Mouse (Mus musculus) intestine, embryonic 14.5 days (tissue): ENCODE results near the gene Srsf5. TPM values are rescaled to one million over a fixed set of nuclear protein-coding genes. Genes with fewer than 3 reads are reported as not detected.

Experiments used
- ATAC-seq: fragments of 200-750 bp; cut with Nextera tagmentation; replicated peaks from 2 replicates; pipeline ENCODE4 v1.8.0; 2017; ENCODE audit warnings: low read depth, moderate number of reproducible peaks, moderate TSS enrichment, moderate library complexity; ENCODE audit not compliant: low FRiP score, low TSS enrichment
- DNase-seq: peaks from one replicate; pipeline ENCODE4 v3.0.0-alpha.2; 2018; ENCODE audit warnings: low spot score
- H3K27ac ChIP-seq: fragments of 300-500 bp; sonication (generic); 2 replicates; pipeline ENCODE4 v1.5.1; 2014; ENCODE audit warnings: low read depth, mild to moderate bottlenecking, control low read depth
- H3K27me3 ChIP-seq: fragments of 300-500 bp; sonication (generic); replicated peaks from 2 replicates; pipeline ENCODE4 v1.6.1; 2014; ENCODE audit warnings: low read length, control low read depth; ENCODE audit not compliant: control insufficient read depth, insufficient read depth
- H3K36me3 ChIP-seq: fragments of 300-500 bp; sonication (generic); 2 replicates; pipeline ENCODE4 v1.6.1; 2014; ENCODE audit warnings: low read length, control low read depth; ENCODE audit not compliant: control insufficient read depth, insufficient read depth
- H3K4me1 ChIP-seq: fragments of 300-500 bp; sonication (generic); replicated peaks from 2 replicates; pipeline ENCODE4 v1.6.1; 2014; ENCODE audit warnings: low read length, control low read depth, mixed read lengths; ENCODE audit not compliant: control insufficient read depth, insufficient read depth
- H3K4me2 ChIP-seq: fragments of 300-500 bp; sonication (generic); 2 replicates; pipeline ENCODE4 v1.6.1; 2014; ENCODE audit warnings: low read length
- H3K4me3 ChIP-seq: fragments of 300-500 bp; sonication (generic); 2 replicates; pipeline ENCODE4 v1.5.1; 2014; ENCODE audit warnings: low read depth, low read length, control low read depth, mixed read lengths
- H3K9ac ChIP-seq: fragments of 300-500 bp; sonication (generic); 2 replicates; pipeline ENCODE4 v1.6.1; 2014; ENCODE audit warnings: mild to moderate bottlenecking, low read length
- H3K9me3 ChIP-seq: fragments of 300-500 bp; sonication (generic); 2 replicates; pipeline ENCODE4 v1.6.1; 2016; ENCODE audit warnings: low read length, control low read depth; ENCODE audit not compliant: control insufficient read depth
- WGBS: fragments of 180-500 bp; shearing (Covaris S2); extraction: QIAGEN DNeasy Blood & Tissue Kit; methylation state at CpG from one replicate; pipeline ENCODE4 v1.1.7; 2014; 5-methylcytosine and 5-hydroxymethylcytosine counted together
- polyA plus RNA-seq: library from polyadenylated mRNA; unstranded; fragments of >200 nt; fragmentation: Nextera tagmentation; extraction: Ambion mirVana; gene quantifications from 2 replicates; pipeline ENCODE4 v1.2.1, GENCODE M21; 2014

Srsf5 gene
- polyA plus RNA-seq, 1 experiment from 2014 or later, result 350 TPM

GRCm38 (mm10) chr12:80993773-80994172 is 48.5 kb downstream of the Srsf5 start:
- Histone ChIP-seq H3K36me3 (no peaks in the 10 kb centered on the region), H3K4me1 (no peaks in the 10 kb centered on the region), H3K27me3 (0 out of 2 replicates have a peak, but pooled peaks cover 6% of the 10 kb centered on the region), H3K4me3 (no peak overlapping the region), H3K9me3 (0 out of 2 replicates have a peak, but pooled peaks cover 3% of the 10 kb centered on the region), H3K27ac (no peak overlapping the region), H3K9ac (no peak overlapping the region), H3K4me2 (no peak overlapping the region)
- WGBS, result 72% methylated on average over 1 of the region's 1 CpGs
- ATAC-seq (no peak), DNase-seq (no peak)

- Histone ChIP-seq H3K27me3 (0 out of 2 replicates have a peak, but pooled peaks cover 6% of the 10 kb centered on the region), H3K9me3 (0 out of 2 replicates have a peak, but pooled peaks cover 3% of the 10 kb centered on the region), H3K27ac (no peak overlapping the region), H3K4me1 (no peaks in the 10 kb centered on the region), H3K4me2 (no peak overlapping the region), H3K9ac (no peak overlapping the region), H3K4me3 (no peak overlapping the region), H3K36me3 (no peaks in the 10 kb centered on the region)
- no peak for ATAC-seq
- 91% methylated on average over 4 of the region's 4 CpGs for WGBS
- no peak for DNase-seq
Observed at GRCm38 (mm10) chr12:80995326-80995725, 50.0 kb downstream of the Srsf5 start.

GRCm38 (mm10) chr12:80997652-80998051 is 52.3 kb downstream of the Srsf5 start:
- Histone ChIP-seq H3K27me3 (0 out of 2 replicates have a peak, but pooled peaks cover 6% of the 10 kb centered on the region), H3K9ac (no peak overlapping the region), H3K36me3 (no peaks in the 10 kb centered on the region), H3K4me1 (no peaks in the 10 kb centered on the region), H3K4me3 (no peak overlapping the region), H3K27ac (no peak overlapping the region), H3K4me2 (no peak overlapping the region), H3K9me3 (0 out of 2 replicates have a peak, but pooled peaks cover 3% of the 10 kb centered on the region)
- ATAC-seq (no peak), DNase-seq (no peak)
- WGBS, result 70% methylated on average over 4 of the region's 4 CpGs

GRCm38 (mm10) chr12:80998528-80999221 is 53.4 kb downstream of the Srsf5 start:
- H3K4me1 ChIP-seq, result no peaks in the 10 kb centered on the region
- H3K27me3 ChIP-seq, result 0 out of 2 replicates have a peak, but pooled peaks cover 6% of the 10 kb centered on the region
- no peak overlapping the region for H3K9ac ChIP-seq
- H3K4me3 ChIP-seq, result no peak overlapping the region
- ATAC-seq (no peak), DNase-seq (peak; percentile 58)
- H3K4me2 ChIP-seq, result peak overlapping the region; percentile 36
- 0 out of 2 replicates have a peak, but pooled peaks cover 3% of the 10 kb centered on the region for H3K9me3 ChIP-seq
- WGBS, result 15% methylated on average over 33 of the region's 33 CpGs
- no peak overlapping the region for H3K27ac ChIP-seq
- no peaks in the 10 kb centered on the region for H3K36me3 ChIP-seq

Other genes with a start within 250 kb of the Srsf5 start
- gene Ccdc177, start 184.8 kb upstream of the Srsf5 start, polyA plus RNA-seq, result 0.11 and 0.12 TPM in 2 replicates
- gene Susd6, start 155.0 kb upstream of the Srsf5 start, polyA plus RNA-seq, result 20.8 and 21.4 TPM in 2 replicates
- 0.50 and 0.74 TPM in 2 replicates for gene Slc10a1, start 23.2 kb downstream of the Srsf5 start, polyA plus RNA-seq
- 8.8 and 10.9 TPM in 2 replicates for gene Smoc1, start 81.3 kb downstream of the Srsf5 start, polyA plus RNA-seq